Mouse (Mus musculus): ENCODE data around the gene Akap13. TPM values are rescaled to one million over a fixed set of nuclear protein-coding genes. Genes with fewer than 3 reads are reported as not detected.
A peak's percentile ranks its signal among the peaks of the same experiment; 100 is the strongest.
"Not testable (repeated sequence)": the region's sequence is repeated elsewhere in the genome, so short reads cannot be mapped to it uniquely, and the experiment has no call there.

Gene Akap13
- polyA plus RNA-seq, 1 experiment from 2014 or later, result 44.6 TPM

DNA sequence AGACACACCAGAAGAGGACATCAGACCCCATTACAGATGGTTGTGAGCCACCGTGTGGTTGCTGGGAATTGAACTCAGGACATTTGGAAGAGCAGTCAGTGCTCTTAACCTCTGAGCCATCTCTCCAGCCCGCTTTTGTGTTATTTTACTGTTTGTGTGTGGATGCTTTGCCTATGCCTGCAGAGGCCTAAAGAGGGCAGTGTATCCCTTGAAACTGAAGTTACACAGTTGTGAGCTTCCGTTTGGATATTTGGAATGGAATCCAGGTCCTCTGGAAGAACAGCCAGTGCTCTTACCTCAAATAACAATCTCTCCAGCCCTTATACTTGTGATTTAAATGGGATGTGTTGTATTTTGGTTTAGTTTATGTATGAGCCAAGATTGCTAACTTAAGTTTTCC is 290.6 kb downstream of the Akap13 start:
- ATAC-seq (ENCODE audit: insufficient read depth); H3K9me3 ChIP-seq (ENCODE audit: low read depth, low read length); H3K9ac ChIP-seq; H3K4me3 ChIP-seq (ENCODE audit: low read depth, low read length); H3K27ac ChIP-seq (ENCODE audit: low read depth); H3K4me1 ChIP-seq (ENCODE audit: insufficient read depth); H3K27me3 ChIP-seq (ENCODE audit: insufficient read depth, low read length); H3K4me2 ChIP-seq: not testable (repeated sequence)
- DNase-seq, result peak; percentile 66
- peaks cover 76% of the 10 kb centered on the region for H3K36me3 ChIP-seq (ENCODE audit: insufficient read depth)
- peak; percentile 59 for TF ChIP-seq CTCF (IDR thresholded peaks at IDR 0.05; ENCODE audit: low read depth)
- 63% methylated on average over 3 of the region's 3 CpGs for WGBS

DNA sequence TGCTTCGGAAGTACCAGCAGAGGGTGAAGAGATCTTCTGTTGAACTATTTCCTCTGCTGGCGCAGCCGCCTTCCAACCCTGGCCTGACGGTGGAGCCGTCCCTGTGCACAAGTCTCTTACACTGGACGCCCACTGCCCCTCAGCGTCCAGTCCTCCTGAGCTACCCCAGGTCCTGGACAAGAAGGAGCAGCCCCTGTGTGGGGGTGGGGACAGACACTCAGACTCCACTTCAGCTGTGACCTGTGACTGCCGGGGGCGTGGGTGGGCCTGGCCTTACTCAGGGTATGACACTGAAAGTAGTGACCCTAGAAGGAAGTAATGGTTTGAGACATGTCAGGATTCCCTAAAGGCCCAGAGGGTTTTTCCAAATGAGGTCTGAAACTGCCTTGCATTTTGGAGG is 295.2 kb downstream of the Akap13 start:
- DNase-seq (no peak), ATAC-seq (ENCODE audit: insufficient read depth) (no peak)
- no peaks in the 10 kb centered on the region for H3K4me1 ChIP-seq (ENCODE audit: insufficient read depth)
- no peak overlapping the region for H3K9ac ChIP-seq
- no peaks in the 10 kb centered on the region for H3K9me3 ChIP-seq (ENCODE audit: low read depth, low read length)
- H3K27me3 ChIP-seq (ENCODE audit: insufficient read depth, low read length), result no peaks in the 10 kb centered on the region
- WGBS, result 74% methylated on average over 9 of the region's 9 CpGs
- H3K36me3 ChIP-seq (ENCODE audit: insufficient read depth), result peaks cover 78% of the 10 kb centered on the region
- no peak overlapping the region; the same call in 1 of the 2 replicates for H3K27ac ChIP-seq (ENCODE audit: low read depth)
- TF ChIP-seq CTCF (IDR thresholded peaks at IDR 0.05; ENCODE audit: low read depth), result no peak
- H3K4me2 ChIP-seq, result no peak overlapping the region
- no peak overlapping the region for H3K4me3 ChIP-seq (ENCODE audit: low read depth, low read length)

DNA sequence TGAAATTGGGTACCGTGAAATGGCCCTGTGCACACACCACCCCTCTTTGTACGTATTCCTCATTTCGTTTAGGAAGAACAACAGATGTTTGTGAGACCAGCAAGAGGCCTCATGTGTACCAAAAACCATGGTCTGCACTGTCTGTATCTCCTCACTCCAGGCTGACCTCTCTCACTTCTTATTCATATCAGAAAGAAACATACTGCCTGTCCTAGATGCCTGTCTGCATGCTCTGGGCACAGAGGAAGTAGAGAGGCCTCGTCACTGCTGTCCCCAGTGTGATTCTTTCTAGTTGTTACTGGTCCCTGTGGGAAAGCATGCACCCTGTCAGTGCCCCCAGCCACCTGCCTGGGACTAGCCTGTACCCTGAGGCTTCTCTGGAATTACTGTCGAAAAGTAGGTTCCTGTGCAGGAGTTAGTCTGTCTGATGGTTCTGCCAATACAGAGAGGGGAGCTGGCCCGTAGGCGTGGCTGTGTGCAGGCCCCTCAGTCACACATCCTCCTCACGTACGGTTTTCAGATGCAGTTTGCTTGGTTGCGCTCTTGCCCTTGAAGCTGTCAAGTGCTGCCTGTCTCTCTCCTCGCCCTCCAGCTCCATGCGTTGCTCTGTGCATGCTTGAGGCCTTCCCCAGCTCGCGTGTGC is 295.9 kb downstream of the Akap13 start:
- 75% methylated on average over 14 of the region's 14 CpGs for WGBS
- DNase-seq, result no peak
- Histone ChIP-seq H3K4me2 (no peak overlapping the region), H3K9me3 (ENCODE audit: low read depth, low read length) (no peaks in the 10 kb centered on the region), H3K36me3 (ENCODE audit: insufficient read depth) (peaks cover 82% of the 10 kb centered on the region), H3K27ac (ENCODE audit: low read depth) (no peak overlapping the region), H3K9ac (no peak overlapping the region), H3K27me3 (ENCODE audit: insufficient read depth, low read length) (no peaks in the 10 kb centered on the region), H3K4me1 (ENCODE audit: insufficient read depth) (no peaks in the 10 kb centered on the region), H3K4me3 (ENCODE audit: low read depth, low read length) (no peak overlapping the region)
- no peak for TF ChIP-seq CTCF (IDR thresholded peaks at IDR 0.05; ENCODE audit: low read depth)
- peak; percentile 19; the same call in 1 of the 2 replicates for ATAC-seq (ENCODE audit: insufficient read depth)

DNA sequence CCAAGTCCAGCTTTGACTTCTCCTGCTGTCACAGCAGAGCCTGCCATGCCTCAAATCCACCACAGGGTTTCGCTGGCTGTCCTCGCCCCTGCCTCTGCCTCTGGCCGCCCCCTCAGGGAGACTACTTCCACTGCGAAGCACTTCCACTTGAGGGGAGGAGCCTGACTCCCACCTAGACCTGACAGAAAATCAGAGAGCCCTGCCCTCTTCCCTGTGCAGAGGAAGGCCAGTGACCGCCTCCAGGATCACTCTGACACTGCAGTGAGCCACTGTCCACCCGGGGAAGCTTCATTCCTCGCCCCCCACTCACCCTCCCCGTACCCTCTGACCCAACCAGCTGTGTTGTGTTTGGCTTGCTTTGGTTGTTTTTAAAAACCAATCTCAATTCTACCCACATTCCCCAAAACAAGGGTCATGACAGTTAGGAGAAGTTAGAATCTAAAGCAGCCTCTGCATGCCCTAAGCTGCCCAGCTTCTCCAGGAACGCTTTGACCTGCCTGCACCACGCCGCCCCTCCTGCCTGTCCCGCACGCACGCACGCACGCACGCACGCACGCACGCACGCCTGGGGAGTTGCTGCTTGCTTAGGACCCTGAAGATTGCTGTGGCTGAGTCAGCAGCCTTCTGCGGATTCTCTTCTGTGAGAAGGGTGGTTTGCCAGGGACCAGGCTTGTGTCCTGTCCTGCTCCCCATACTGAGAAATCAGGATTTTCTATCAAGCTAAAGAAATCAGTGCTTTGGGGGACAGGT is 297.3 kb downstream of the Akap13 start:
- Histone ChIP-seq H3K4me2 (no peak overlapping the region), H3K36me3 (ENCODE audit: insufficient read depth) (peaks cover 73% of the 10 kb centered on the region), H3K4me3 (ENCODE audit: low read depth, low read length) (no peak overlapping the region), H3K9ac (no peak overlapping the region), H3K27ac (ENCODE audit: low read depth) (no peak overlapping the region), H3K4me1 (ENCODE audit: insufficient read depth) (no peaks in the 10 kb centered on the region), H3K27me3 (ENCODE audit: insufficient read depth, low read length) (no peaks in the 10 kb centered on the region), H3K9me3 (ENCODE audit: low read depth, low read length) (no peaks in the 10 kb centered on the region)
- ATAC-seq (ENCODE audit: insufficient read depth) (peak; percentile 39; the same call in 1 of the 2 replicates), DNase-seq (peak; percentile 38)
- 52% methylated on average over 22 of the region's 22 CpGs for WGBS
- TF ChIP-seq CTCF (IDR thresholded peaks at IDR 0.05; ENCODE audit: low read depth), result peak; percentile 45

DNA sequence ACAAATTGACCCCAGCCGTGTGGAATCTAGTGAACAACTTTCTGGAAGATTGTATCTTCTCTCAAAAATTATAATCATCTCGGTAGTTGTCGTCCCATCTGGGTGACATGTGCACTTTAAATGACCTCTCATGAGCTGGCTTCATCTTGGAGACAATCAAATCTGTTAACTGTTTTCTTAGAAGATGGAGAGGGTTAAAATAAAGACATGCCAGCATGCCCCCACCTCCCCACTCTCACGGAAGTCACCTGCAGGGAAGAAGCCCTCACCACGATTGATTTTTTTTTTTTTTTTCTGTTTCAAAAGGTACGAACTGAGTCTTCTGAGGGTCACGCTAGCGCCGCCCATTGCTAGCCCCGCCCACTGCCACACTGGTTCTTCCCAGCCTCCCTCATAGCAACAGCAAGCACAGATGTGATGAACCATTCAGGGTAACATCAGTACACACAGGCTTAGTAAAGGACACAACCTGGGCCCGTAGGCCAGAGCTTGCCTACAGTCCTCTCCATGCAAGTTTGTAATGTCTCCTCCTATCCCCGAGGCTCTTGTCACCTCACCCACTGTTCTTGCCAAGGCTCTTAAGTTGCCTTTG is 298.0 kb downstream of the Akap13 start:
- Histone ChIP-seq H3K4me2 (no peak overlapping the region), H3K4me3 (ENCODE audit: low read depth, low read length) (no peak overlapping the region), H3K9me3 (ENCODE audit: low read depth, low read length) (no peaks in the 10 kb centered on the region), H3K36me3 (ENCODE audit: insufficient read depth) (peaks cover 66% of the 10 kb centered on the region), H3K9ac (no peak overlapping the region), H3K4me1 (ENCODE audit: insufficient read depth) (no peaks in the 10 kb centered on the region), H3K27me3 (ENCODE audit: insufficient read depth, low read length) (no peaks in the 10 kb centered on the region), H3K27ac (ENCODE audit: low read depth) (no peak overlapping the region)
- whole genome bisulfite sequencing, result 39% methylated on average over 12 of the region's 12 CpGs
- TF ChIP-seq CTCF (IDR thresholded peaks at IDR 0.05; ENCODE audit: low read depth), result no peak
- no peak for DNase-seq
- ATAC-seq (ENCODE audit: insufficient read depth), result no peak

DNA sequence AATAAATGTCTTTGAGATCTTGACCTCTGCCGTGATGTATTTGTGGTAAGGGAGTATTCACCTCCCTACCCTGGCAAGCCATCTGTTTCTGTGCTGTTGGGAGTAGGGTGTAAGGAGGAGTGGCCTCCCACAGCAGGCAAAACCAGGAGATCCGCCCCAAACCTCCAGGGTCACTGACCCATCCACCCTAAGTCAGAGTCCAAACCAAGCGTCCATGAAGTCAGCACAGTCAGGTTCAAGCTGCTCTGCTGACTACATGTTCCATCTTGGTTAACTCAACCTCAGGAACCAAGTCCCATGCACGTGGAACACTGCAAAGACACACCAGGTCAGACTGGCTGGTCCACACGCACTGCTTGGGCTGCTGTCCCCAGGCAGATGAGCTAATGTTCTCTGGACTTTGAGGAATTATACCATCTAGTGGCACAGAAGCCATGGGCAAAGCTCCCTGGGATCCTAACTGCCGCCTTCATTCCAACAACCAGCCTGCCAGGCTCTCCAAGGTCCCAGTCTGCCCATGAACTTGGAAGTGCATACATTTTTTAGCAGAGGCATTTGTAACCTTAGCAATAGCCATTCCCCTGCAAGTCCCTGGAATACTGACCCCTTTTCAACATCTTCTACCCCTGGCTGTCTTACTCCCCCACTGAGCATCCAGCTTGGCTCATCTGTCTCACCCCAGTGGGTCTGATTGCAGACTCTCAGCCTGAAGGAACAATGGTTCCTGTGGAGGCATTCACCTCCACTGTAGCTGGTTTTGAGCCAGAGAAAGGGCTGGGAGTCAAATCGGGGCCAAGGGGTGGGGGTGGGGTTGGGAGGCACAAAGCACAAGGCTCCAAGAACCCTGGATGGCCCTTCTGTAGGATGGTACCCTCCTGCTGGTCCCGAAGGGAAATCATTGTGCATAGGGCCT is 299.5 kb downstream of the Akap13 start:
- no peak for ATAC-seq (ENCODE audit: insufficient read depth)
- TF ChIP-seq CTCF (IDR thresholded peaks at IDR 0.05; ENCODE audit: low read depth), result no peak
- Histone ChIP-seq H3K27ac (ENCODE audit: low read depth) (no peak overlapping the region), H3K36me3 (ENCODE audit: insufficient read depth) (peaks cover 50% of the 10 kb centered on the region), H3K27me3 (ENCODE audit: insufficient read depth, low read length) (no peaks in the 10 kb centered on the region), H3K4me1 (ENCODE audit: insufficient read depth) (no peaks in the 10 kb centered on the region), H3K9ac (no peak overlapping the region), H3K4me2 (no peak overlapping the region), H3K9me3 (ENCODE audit: low read depth, low read length) (no peaks in the 10 kb centered on the region), H3K4me3 (ENCODE audit: low read depth, low read length) (no peak overlapping the region)
- 52% methylated on average over 8 of the region's 8 CpGs for WGBS
- DNase-seq, result no peak

Data from lung, embryonic 14.5 days (tissue).